Mouse (Mus musculus) Patski (cell line): Measurements from ENCODE around the gene Tbc1d2b. TPM values are rescaled to one million over a fixed set of nuclear protein-coding genes. Genes with fewer than 3 reads are reported as not detected.
A peak's percentile ranks its signal among the peaks of the same experiment; 100 is the strongest.

Experiments
- ATAC-seq: fragments of 100-300 bp; one replicate; pipeline ENCODE4 v1.8.0; 2021
- CTCF ChIA-PET: fragments of 350-600 bp; sonication (Branson Sonifier 250); formaldehyde crosslinking; loops from one replicate; lab custom pipeline; 2022; ENCODE audit warnings: inconsistent platforms; lab: Charles Lee
- POLR2A ChIA-PET: fragments of 350-600 bp; sonication (Branson Sonifier 250); formaldehyde crosslinking; loops from one replicate; lab custom pipeline; 2022; ENCODE audit warnings: antibody characterized with exemption, inconsistent platforms; lab: Charles Lee
- DNase-seq: peaks from one replicate; pipeline ENCODE4 v3.0.0-alpha.2; 2011; ENCODE audit warnings: low read depth, low spot score
- H3K27me3 ChIP-seq: fragments of 371-371 bp; one replicate; pipeline ENCODE4 v1.5.1; 2021
- CTCF ChIP-seq: fragments of 100-300 bp; IDR thresholded peaks from one replicate; pipeline ENCODE4 v1.5.1; 2021
- in situ Hi-C: fragments of 300-500 bp; cut with MboI; formaldehyde crosslinking; loops from 3 replicates; pipeline ENCODE4 v1.11.1; 2018; ENCODE audit warnings: low pct_unique_long_range_greater_than_20kb, mixed read lengths
- polyA plus RNA-seq: library from polyadenylated mRNA; unstranded; gene quantifications from one replicate; pipeline ENCODE4 v1.2.3, GENCODE M21; 2021

The Tbc1d2b gene
- polyA plus RNA-seq, 1 experiment from 2014 or later, result 11.8 TPM

DNA sequence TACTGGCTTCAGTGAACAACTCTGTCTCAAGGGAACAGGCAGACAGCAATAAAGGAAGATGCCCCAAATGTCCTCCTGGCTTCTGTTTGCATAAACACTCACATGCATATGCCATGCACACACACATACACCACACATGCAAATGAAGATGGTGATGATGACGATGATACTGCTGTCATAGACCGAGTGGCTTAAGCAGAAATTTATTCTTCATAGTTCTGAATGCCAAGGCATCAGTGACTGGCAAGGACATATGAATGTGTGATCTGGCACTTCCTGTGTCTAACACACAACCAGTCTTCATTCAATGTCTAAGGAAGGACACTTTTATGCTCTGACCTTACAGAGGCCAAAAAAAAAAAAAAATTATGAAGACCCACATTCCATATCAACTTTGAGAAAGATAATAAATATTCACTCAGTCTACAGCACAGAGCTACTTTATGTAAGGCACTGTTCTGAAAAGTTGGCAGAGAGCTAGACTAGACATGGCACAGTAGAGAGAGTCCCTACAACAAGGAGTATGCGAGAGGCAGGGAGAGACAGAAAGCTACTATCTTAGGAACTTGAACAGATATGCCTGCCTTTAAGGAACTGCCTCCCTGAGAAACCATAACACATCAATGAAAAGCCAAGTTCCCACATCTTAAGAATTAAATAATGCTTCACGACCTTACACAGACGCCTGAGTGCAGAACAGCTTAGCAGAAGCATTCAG is 5.1 kb downstream of the Tbc1d2b start:
- ATAC-seq, result no peak
- ChIA-PET CTCF (no interaction called here), POLR2A (no interaction called here)
- in situ Hi-C loops, result no loop called here
- no peak for TF ChIP-seq CTCF
- no peak for DNase-seq
- H3K27me3 ChIP-seq, result no peaks in the 10 kb centered on the region

GRCm38 (mm10) chr9:90263340-90263679 is 7.3 kb downstream of the Tbc1d2b start:
- in situ Hi-C loops, result no loop called here
- TF ChIP-seq CTCF, result no peak
- H3K27me3 ChIP-seq, result no peaks in the 10 kb centered on the region
- POLR2A ChIA-PET, result no interaction called here
- no peak for ATAC-seq
- no peak for DNase-seq
- CTCF ChIA-PET, result no interaction called here

GRCm38 (mm10) chr9:90262591-90263339 is 7.8 kb downstream of the Tbc1d2b start:
- H3K27me3 ChIP-seq, result no peaks in the 10 kb centered on the region
- no peak for DNase-seq
- ATAC-seq, result no peak
- CTCF ChIA-PET, result no interaction called here
- POLR2A ChIA-PET, result no interaction called here
- in situ Hi-C loops, result no loop called here
- no peak for TF ChIP-seq CTCF

DNA sequence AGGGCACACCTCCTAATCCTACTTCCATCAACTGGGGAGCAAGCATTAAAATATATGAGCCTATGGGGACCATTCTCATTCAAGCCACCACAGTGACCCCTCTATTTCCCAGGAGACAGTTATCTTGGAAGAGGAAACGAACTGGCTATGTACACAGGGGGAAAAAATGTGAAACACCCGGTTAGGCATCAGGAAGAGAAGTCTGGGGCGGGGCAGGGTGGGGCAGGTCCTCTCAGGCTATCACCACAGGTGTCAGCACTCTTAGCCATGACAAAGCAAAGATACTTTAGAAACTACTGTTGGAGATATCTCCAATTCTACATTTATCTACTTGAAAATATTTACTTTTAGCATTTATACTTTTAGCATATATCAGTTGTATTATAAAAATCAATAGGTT is 8.5 kb downstream of the Tbc1d2b start:
- no peak for TF ChIP-seq CTCF
- in situ Hi-C loops, result no loop called here
- POLR2A ChIA-PET, result no interaction called here
- no peaks in the 10 kb centered on the region for H3K27me3 ChIP-seq
- CTCF ChIA-PET, result no interaction called here
- DNase-seq (no peak), ATAC-seq (no peak)

DNA sequence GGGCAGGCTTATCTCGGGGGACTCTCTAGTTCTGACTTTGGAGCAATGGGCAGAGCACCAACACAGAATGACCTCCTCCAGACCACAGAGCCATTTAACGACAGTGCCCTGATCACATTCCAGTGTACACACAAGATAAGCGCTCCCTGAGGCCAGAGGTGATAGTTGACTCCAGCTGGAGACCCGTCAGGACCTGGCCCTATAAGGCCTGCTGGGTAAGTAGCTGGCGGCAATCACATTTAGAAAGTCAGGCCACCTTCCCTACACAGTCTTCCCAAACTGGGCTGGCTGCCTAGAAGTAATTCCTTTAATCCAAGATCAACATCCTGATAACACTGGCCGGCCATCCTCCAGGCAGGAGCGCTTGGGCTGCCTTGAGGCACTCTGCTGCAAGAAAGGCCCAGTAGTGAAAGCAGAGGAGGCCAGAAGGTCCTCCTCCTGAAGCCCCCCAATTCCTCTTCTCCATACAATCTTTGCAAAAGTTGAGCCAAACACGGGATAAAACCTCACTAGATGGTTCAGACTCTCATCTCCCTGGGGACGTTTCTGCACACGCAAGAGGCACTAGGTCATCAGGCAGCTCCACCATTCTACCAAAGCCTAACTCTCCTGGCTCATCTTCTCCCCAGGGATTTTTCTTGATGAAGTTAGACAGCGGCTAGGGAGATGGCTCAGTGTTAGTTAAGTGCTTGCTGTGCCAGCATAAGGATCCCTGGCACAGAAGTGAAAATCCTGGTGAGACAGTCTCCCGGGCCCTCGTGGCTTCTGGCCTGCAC is 9.8 kb downstream of the Tbc1d2b start:
- no peaks in the 10 kb centered on the region for H3K27me3 ChIP-seq
- POLR2A ChIA-PET, result no interaction called here
- in situ Hi-C loops, result no loop called here
- DNase-seq, result no peak
- CTCF ChIA-PET, result no interaction called here
- ATAC-seq, result no peak
- TF ChIP-seq CTCF, result no peak

GRCm38 (mm10) chr9:90260079-90260478 is 10.5 kb downstream of the Tbc1d2b start:
- in situ Hi-C loops, result no loop called here
- no peak for TF ChIP-seq CTCF
- no peak for ATAC-seq
- ChIA-PET POLR2A (no interaction called here), CTCF (no interaction called here)
- no peak for DNase-seq
- H3K27me3 ChIP-seq, result no peaks in the 10 kb centered on the region

GRCm38 (mm10) chr9:90259400-90259950 is 11.1 kb downstream of the Tbc1d2b start:
- in situ Hi-C loops, result no loop called here
- DNase-seq (no peak), ATAC-seq (no peak)

GRCm38 (mm10) chr9:90257754-90258531 is 12.7 kb downstream of the Tbc1d2b start:
- ChIA-PET POLR2A (no interaction called here), CTCF (no interaction called here)
- DNase-seq (no peak), ATAC-seq (no peak)
- in situ Hi-C loops, result no loop called here
- H3K27me3 ChIP-seq, result no peaks in the 10 kb centered on the region
- TF ChIP-seq CTCF, result no peak

More at GRCm38 (mm10) chr9:90259400-90259950, 11.1 kb downstream of the Tbc1d2b start:
- no peaks in the 10 kb centered on the region for H3K27me3 ChIP-seq
- ChIA-PET POLR2A (no interaction called here), CTCF (no interaction called here)
- TF ChIP-seq CTCF, result no peak

DNA sequence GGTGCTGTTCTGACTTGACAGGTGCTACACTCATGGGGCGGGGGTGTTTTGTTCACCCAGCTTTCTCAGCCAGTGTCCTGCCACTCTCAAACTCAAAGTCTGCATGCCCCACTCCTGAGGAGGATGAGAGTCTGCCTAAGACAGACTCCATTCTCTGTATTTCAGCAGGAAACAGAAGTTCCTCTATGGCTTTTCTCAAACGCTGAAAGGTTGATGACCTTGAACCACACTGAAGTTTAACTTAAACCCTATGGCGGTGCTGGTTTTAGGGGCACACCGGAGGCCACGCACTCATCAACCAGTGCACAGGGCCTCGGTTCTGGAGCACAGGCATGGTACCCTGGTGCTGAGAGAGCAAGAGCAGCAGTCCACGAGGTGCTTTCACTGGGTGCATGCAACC is 13.4 kb downstream of the Tbc1d2b start:
- TF ChIP-seq CTCF, result no peak
- ATAC-seq, result no peak
- CTCF ChIA-PET, result no interaction called here
- POLR2A ChIA-PET, result no interaction called here
- H3K27me3 ChIP-seq, result no peaks in the 10 kb centered on the region
- in situ Hi-C loops, result no loop called here
- DNase-seq, result no peak

DNA sequence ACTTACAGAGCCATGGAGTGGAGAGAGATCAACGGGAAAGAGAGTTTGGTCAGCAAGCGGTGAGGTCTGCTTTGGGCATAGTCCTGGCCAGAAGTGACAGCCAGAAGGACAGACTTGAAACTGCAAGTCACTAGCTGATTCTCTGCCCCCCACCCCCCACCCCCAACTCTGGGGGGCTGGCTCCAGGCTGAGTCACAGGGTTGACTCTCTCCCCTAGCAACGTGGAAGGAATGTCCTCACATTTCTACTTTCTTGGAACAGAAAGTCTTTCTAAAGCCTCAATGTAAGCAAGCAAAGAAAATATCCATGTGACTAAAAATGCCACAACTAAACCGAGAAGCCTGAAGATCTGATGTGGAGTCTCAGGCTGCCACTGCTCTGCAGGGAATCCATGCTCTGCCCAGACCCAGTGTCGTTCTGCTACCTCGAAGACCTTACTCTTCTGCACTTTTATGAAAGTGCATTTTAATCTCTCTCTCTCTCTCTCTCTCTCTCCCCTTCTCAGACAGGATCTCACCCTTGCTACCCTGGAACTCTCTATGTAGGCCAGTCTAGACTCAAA is 14.7 kb downstream of the Tbc1d2b start:
- peak; percentile 63 for ATAC-seq
- ChIA-PET CTCF (no interaction called here), POLR2A (no interaction called here)
- in situ Hi-C loops, result no loop called here
- no peaks in the 10 kb centered on the region for H3K27me3 ChIP-seq
- DNase-seq, result no peak
- TF ChIP-seq CTCF, result no peak
